Mouse (Mus musculus) lung, embryonic 14.5 days (tissue): Measurements from ENCODE around the gene Klk7. TPM values are rescaled to one million over a fixed set of nuclear protein-coding genes. Genes with fewer than 3 reads are reported as not detected.

ENCODE experiments used
- ATAC-seq: fragments of 200-750 bp; cut with Nextera tagmentation; 2 replicates; pipeline ENCODE4 v1.8.0; 2017; ENCODE audit warnings: mild to moderate bottlenecking, moderate TSS enrichment, moderate library complexity; ENCODE audit not compliant: insufficient read depth
- DNase-seq: peaks from one replicate; pipeline ENCODE4 v3.0.0-alpha.2; 2015
- H3K27ac ChIP-seq: fragments of 300-500 bp; sonication (generic); 2 replicates; pipeline ENCODE4 v1.5.1; 2014; ENCODE audit warnings: low read depth, mild to moderate bottlenecking, moderate library complexity
- H3K27me3 ChIP-seq: fragments of 300-500 bp; sonication (generic); 2 replicates; pipeline ENCODE4 v1.6.1; 2014; ENCODE audit warnings: low read length, control low read depth; ENCODE audit not compliant: insufficient read depth
- H3K36me3 ChIP-seq: fragments of 300-500 bp; sonication (generic); 2 replicates; pipeline ENCODE4 v1.6.1; 2014; ENCODE audit warnings: control low read depth; ENCODE audit not compliant: insufficient read depth
- H3K4me1 ChIP-seq: fragments of 300-500 bp; sonication (generic); 2 replicates; pipeline ENCODE4 v1.6.1; 2014; ENCODE audit warnings: antibody characterized with exemption, control low read depth; ENCODE audit not compliant: insufficient read depth
- H3K4me2 ChIP-seq: fragments of 300-500 bp; sonication (generic); 2 replicates; pipeline ENCODE4 v1.6.1; 2014; ENCODE audit warnings: mild to moderate bottlenecking
- H3K4me3 ChIP-seq: fragments of 300-500 bp; sonication (generic); 2 replicates; pipeline ENCODE4 v1.5.1; 2014; ENCODE audit warnings: low read depth, low read length
- H3K9ac ChIP-seq: fragments of 300-500 bp; sonication (generic); 2 replicates; pipeline ENCODE4 v1.6.1; 2014
- H3K9me3 ChIP-seq: fragments of 300-500 bp; sonication (generic); 2 replicates; pipeline ENCODE4 v1.6.1; 2016; ENCODE audit warnings: low read depth, low read length, control low read depth
- CTCF ChIP-seq: IDR thresholded peaks from 2 replicates; pipeline ENCODE4 v1.5.1; 2016; ENCODE audit warnings: antibody characterized with exemption, low read depth
- WGBS: fragments of 180-500 bp; shearing (Covaris S2); extraction: QIAGEN DNeasy Blood & Tissue Kit; methylation state at CpG from one replicate; pipeline ENCODE4 v1.1.7; 2014; 5-methylcytosine and 5-hydroxymethylcytosine counted together
- polyA plus RNA-seq: library from polyadenylated mRNA; unstranded; fragments of >200 nt; fragmentation: Nextera tagmentation; extraction: Ambion mirVana; gene quantifications from 2 replicates; pipeline ENCODE4 v1.2.1, GENCODE M21; 2014

The Klk7 gene
- polyA plus RNA-seq, 1 experiment from 2014 or later = 0.09 TPM

DNA sequence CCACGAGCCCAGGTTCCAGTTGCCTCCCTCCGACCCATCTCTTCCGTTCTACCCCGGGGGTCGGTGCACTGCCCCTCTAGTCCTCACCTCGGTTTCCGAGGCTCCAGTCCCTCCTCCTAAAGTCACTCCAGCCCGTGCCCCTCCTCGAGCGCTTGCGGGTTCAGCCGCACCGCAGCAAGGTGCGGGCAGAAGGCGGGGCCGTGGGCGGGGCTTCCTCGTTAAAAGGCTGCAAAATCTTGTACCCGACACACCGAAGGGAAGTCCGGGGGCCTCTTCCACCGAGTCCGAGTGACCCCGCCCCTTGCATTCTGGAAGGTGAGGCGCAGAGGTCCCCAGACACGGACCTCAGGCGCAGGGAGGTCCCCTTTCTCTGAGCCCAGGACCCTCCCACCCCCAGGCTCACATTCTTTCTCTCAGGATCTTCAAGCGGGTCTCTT is 13.7 kb upstream of the Klk7 start, which contains the start of gene Klk8:
Gene Klk8, plus strand, starts transcription at position 245 of the 437 bp plus-strand sequence.
- H3K9me3 ChIP-seq = no peaks in the 10 kb centered on the region
- under 1% methylated on average over 28 of the region's 28 CpGs for WGBS
- H3K4me1 ChIP-seq = no peaks in the 10 kb centered on the region
- H3K27me3 ChIP-seq = peaks cover 8% of the 10 kb centered on the region; the same call in 1 of the 2 replicates
- no peak for TF ChIP-seq CTCF
- peak within 1 kb of the TSS; percentile 47 for H3K9ac ChIP-seq
- peak; percentile 44 for DNase-seq
- peak within 1 kb of the TSS; percentile 46 for H3K4me3 ChIP-seq
- no peak within 1 kb of the TSS for H3K27ac ChIP-seq
- H3K4me2 ChIP-seq = peak within 1 kb of the TSS; percentile 75
- H3K36me3 ChIP-seq = no peaks in the 10 kb centered on the region
- ATAC-seq = peak; percentile 32; the same call in 1 of the 2 replicates

DNA sequence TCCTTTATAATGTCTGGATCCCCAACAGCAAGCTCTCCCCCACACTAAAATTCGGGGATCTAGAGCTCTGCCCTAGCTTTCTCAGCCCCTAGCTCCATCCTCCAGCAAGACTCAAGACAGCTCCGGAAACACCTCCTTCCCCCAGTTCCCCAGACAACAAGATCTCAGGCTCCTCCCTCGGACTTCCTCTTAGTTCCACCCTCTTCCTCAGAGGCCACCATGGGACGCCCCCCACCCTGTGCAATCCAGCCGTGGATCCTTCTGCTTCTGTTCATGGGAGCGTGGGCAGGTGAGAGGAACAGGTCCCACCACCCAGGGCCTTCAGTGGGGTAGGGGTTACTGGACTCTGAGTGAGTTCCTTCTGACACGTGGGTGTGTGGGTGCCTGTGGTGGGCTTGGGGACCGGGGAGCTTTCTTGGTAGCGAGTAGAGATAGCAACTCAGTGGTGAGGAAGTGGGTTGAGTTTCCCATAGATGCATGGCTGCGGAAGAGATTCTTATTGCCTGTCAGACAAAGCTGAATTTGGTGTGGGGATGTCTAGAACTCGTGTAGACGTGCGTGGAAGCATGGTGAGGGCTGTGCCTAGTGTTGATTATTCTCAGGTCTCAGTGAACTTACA is 13.1 kb upstream of the Klk7 start:
- H3K4me1 ChIP-seq = no peaks in the 10 kb centered on the region
- no peaks in the 10 kb centered on the region for H3K9me3 ChIP-seq
- ATAC-seq (peak; percentile 57), DNase-seq (peak; percentile 24)
- H3K4me3 ChIP-seq = peak overlapping the region; percentile 46
- peaks cover 8% of the 10 kb centered on the region; the same call in 1 of the 2 replicates for H3K27me3 ChIP-seq
- peak overlapping the region; percentile 75 for H3K4me2 ChIP-seq
- 38% methylated on average over 13 of the region's 13 CpGs for WGBS
- no peak for TF ChIP-seq CTCF
- H3K9ac ChIP-seq = peak overlapping the region; percentile 47; the same call in 1 of the 2 replicates
- H3K27ac ChIP-seq = no peak overlapping the region
- no peaks in the 10 kb centered on the region for H3K36me3 ChIP-seq

DNA sequence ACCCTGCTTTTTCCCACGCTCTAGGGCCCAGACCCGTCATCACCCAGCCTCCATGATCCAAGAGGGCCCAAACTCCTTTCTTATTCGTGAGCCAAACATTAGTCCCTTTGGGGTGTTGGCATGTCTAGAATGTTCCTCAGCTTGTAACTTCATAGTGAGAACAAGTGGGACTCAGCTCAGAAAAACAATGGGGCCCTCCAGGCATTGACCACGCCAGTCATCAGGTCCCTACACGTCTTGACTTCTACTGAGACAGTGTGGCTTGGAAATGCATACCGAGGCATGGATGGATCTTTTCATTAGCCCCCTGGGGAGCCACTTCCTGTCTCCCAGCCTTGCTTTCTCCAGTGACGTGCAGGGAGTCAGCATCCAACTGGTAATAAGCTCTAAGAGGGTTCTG is 11.2 kb upstream of the Klk7 start:
- peaks cover 8% of the 10 kb centered on the region; the same call in 1 of the 2 replicates for H3K27me3 ChIP-seq
- no peaks in the 10 kb centered on the region for H3K36me3 ChIP-seq
- ATAC-seq = no peak

DNA sequence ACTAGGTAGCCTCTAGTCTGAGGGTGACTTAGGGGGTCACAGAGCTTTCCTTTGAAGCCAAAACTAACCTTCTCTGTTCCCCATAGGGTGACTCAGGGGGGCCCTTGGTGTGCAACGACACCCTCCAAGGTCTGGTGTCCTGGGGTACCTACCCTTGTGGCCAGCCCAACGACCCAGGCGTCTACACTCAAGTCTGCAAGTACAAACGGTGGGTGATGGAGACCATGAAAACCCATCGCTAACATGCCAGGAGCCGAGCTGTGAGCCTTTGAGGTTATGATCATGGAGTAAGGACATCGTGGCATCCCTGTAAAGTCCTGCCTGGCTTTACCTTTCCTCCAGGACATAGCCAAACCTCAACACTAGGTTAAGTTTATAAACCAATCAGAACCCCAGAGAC is 4.1 kb downstream of the Klk7 start:
- H3K27me3 ChIP-seq = no peaks in the 10 kb centered on the region
- H3K9me3 ChIP-seq = no peaks in the 10 kb centered on the region
- no peak for TF ChIP-seq CTCF
- no peak overlapping the region for H3K4me2 ChIP-seq
- no peak overlapping the region for H3K4me3 ChIP-seq
- H3K36me3 ChIP-seq = no peaks in the 10 kb centered on the region
- H3K27ac ChIP-seq = no peak overlapping the region
- ATAC-seq (no peak), DNase-seq (no peak)
- 80% methylated on average over 7 of the region's 7 CpGs for WGBS
- H3K9ac ChIP-seq = no peak overlapping the region
- H3K4me1 ChIP-seq = no peaks in the 10 kb centered on the region

More for the DNA sequence above, 11.2 kb upstream of the Klk7 start:
- Histone ChIP-seq H3K27ac (no peak overlapping the region), H3K9ac (no peak overlapping the region), H3K4me1 (no peaks in the 10 kb centered on the region), H3K4me2 (no peak overlapping the region), H3K9me3 (no peaks in the 10 kb centered on the region), H3K4me3 (no peak overlapping the region)
- no peak for TF ChIP-seq CTCF
- no peak for DNase-seq
- whole genome bisulfite sequencing = 71% methylated on average over 7 of the region's 7 CpGs

DNA sequence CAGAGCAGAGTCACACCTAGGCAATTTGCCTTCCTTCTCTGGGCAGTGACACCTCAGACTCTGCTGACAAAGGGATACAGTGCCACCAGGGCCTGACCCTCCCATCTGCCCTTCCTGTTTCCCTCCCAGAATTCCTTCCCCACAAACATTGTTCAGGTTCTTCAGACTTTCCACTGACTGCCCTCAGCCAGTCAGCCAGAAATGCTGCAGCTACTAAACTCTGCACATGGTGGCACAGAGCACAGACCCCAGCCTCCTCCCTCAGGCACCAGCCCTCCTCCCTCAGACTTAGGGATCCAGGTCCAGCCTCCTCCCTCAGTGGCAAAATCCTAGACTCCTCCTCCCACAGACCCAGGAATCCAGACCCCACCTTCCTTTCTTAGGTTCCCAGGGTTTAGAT is 5.7 kb downstream of the Klk7 start:
- Histone ChIP-seq H3K27ac (no peak overlapping the region), H3K4me2 (no peak overlapping the region), H3K4me1 (no peaks in the 10 kb centered on the region), H3K36me3 (no peaks in the 10 kb centered on the region), H3K9me3 (no peaks in the 10 kb centered on the region), H3K27me3 (no peaks in the 10 kb centered on the region), H3K4me3 (no peak overlapping the region), H3K9ac (no peak overlapping the region)
- no peak for TF ChIP-seq CTCF
- ATAC-seq = no peak
- DNase-seq = no peak

DNA sequence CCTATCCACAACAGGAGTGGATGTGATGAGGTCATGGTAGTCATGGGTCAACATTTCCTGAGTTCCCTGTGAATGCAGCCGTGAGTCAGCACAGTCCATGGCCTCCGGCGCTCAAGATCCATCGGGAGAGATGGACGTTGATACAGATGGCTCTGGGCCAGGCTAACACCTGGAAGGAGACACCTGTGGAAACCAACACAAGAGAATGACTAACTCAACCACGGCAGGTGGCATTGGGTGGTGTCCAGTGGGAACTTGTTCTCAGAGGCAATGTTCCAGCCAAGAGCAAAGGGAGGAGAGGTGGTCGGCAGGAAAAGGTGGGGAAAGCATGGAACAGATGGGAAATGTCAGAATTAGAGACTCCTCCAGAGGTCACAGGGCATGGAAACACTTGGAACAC is 10.5 kb downstream of the Klk7 start:
- H3K9me3 ChIP-seq = no peaks in the 10 kb centered on the region
- H3K27ac ChIP-seq = no peak overlapping the region
- DNase-seq = no peak
- 80% methylated on average over 7 of the region's 7 CpGs for WGBS
- TF ChIP-seq CTCF = no peak
- no peak overlapping the region for H3K9ac ChIP-seq
- no peaks in the 10 kb centered on the region for H3K36me3 ChIP-seq
- H3K4me1 ChIP-seq = no peaks in the 10 kb centered on the region
- H3K4me3 ChIP-seq = no peak overlapping the region
- H3K4me2 ChIP-seq = no peak overlapping the region
- no peaks in the 10 kb centered on the region for H3K27me3 ChIP-seq
- ATAC-seq = no peak

DNA sequence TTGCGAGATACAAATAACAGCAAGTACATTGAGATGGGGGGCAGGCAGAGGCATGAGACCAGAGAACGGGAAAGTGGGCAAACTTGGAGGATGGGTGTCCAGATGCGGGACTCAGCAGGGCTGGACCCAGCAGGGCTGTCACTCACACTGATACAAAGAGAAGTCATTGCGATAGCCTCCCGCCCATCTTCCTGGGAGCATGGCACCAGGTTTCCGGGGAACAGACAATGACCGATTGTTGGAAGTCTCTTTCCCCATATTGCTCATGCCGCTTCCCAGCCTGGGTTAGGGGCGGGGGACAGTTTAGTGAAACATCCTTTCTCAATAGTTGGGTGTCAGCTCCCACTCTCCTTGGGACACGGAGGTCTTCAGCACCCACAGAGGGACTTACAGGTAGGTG is 13.1 kb downstream of the Klk7 start, which contains the start of gene Klk6:
Gene Klk6, plus strand, starts transcription at position 301 of the 400 bp plus-strand sequence.
- WGBS = 80% methylated on average over 10 of the region's 10 CpGs
- H3K9me3 ChIP-seq = no peaks in the 10 kb centered on the region
- H3K4me2 ChIP-seq = no peak within 1 kb of the TSS
- H3K27me3 ChIP-seq = no peaks in the 10 kb centered on the region
- no peaks in the 10 kb centered on the region for H3K4me1 ChIP-seq
- H3K9ac ChIP-seq = no peak within 1 kb of the TSS
- H3K36me3 ChIP-seq = no peaks in the 10 kb centered on the region
- ATAC-seq (no peak), DNase-seq (no peak)
- TF ChIP-seq CTCF = no peak
- H3K27ac ChIP-seq = no peak within 1 kb of the TSS
- no peak within 1 kb of the TSS for H3K4me3 ChIP-seq
